In the genomic region with DNA sequence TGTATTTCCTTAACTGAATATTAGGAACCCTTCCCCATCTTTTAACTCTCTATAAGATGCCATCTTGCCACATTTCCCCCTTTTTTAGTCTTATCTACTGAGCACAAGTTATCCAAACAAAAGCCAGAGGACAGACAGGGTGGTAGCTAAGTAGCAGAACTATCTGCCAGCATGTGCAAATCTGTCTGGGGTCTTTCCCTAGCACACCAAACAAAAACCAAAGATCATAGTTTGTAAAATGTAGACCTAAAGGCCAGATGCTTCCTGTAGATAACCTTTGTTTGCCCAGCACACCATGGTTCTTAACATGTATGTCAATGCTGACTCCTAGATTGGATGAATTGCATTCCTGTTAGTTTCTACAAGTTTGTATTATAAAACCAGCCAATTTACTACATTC, we compare ENCODE assay signal across 21 mouse cellular contexts.
DNase-seq lines count a peak whose midpoint lies in the region; ATAC-seq lines count a peak whose summit lies in the region.
"Had no signal": no experiment of that assay in that cellular context is flagged by ENCODE, and none has a peak within 500 bp of the region (broad histone marks: within the 10 kb centered on the region; RNA-seq: fewer than 3 reads in every experiment).

No protein-coding gene starts in this region.

- peak; percentile 56 for ATAC-seq in common myeloid progenitor, adult 5-6 weeks (replicated peaks; ENCODE audit: low read depth, poor library complexity, severe bottlenecking)
- ATAC-seq in hematopoietic stem cell, adult 5-6 weeks (replicated peaks in 1 of 2; ENCODE audit: insufficient read depth in 1 of 2, low FRiP score in 2 of 2, low TSS enrichment in 1 of 2, low read depth in 1 of 2, poor library complexity in 2 of 2, severe bottlenecking in 2 of 2) = peak; percentile 95 to 99
- ATAC-seq in megakaryocyte progenitor cell, adult 5-6 weeks (replicated peaks; ENCODE audit: poor library complexity) = peak; percentile 31; the same call in 1 of the 2 replicates
- ATAC-seq: activated CD4-positive, CD25-positive, alpha-beta regulatory T cell, adult 4 months; CD4-positive, CD25-positive, alpha-beta regulatory T cell, adult 4 months; Patski had no signal

- peak; percentile 77 for DNase-seq in 416B (ENCODE audit: low read depth)
- DNase-seq in urinary bladder, postnatal 25 days (ENCODE audit: low spot score) = no peak
- DNase-seq in kidney, postnatal 4 days = no peak
- no peak for DNase-seq in spleen, postnatal 4 days (ENCODE audit: low spot score in 2 of 2)
- DNase-seq in frontal cortex, postnatal 14 days (ENCODE audit: low spot score in 2 of 2) = no peak
- DNase-seq: adrenal gland, adult 2 months; adrenal gland, adult 8-10 months; adrenal gland, postnatal 10 days; adrenal gland, postnatal 14 days; adrenal gland, postnatal 25 days; adrenal gland, postnatal 36 days; B cell, adult 2 months; cerebellum, adult 11 months; cerebellum, adult 11-12 months; cerebellum, adult 18-20 months had no signal

Comparison
In these comparisons a context has a peak if more than half of its experiments do, and no peak if none do; other contexts are left out.
1. ATAC-seq: peak in every context shown above with its lines; median percentile 97 in hematopoietic stem cell, adult 5-6 weeks; 56 in common myeloid progenitor, adult 5-6 weeks; 31 in megakaryocyte progenitor cell, adult 5-6 weeks.